Mouse (Mus musculus) lung, embryonic 16.5 days (tissue): ENCODE results near the gene Tdrd12. TPM values are rescaled to one million over a fixed set of nuclear protein-coding genes. Genes with fewer than 3 reads are reported as not detected.

Experiments used
- ATAC-seq: fragments of 200-750 bp; cut with Nextera tagmentation; 2 replicates; pipeline ENCODE4 v1.8.0; 2017; ENCODE audit warnings: low read depth, mild to moderate bottlenecking, moderate library complexity
- H3K27ac ChIP-seq: fragments of 300-500 bp; sonication (generic); 2 replicates; pipeline ENCODE4 v1.5.1; 2014; ENCODE audit warnings: mild to moderate bottlenecking, control low read depth, low read length
- H3K27me3 ChIP-seq: fragments of 300-500 bp; sonication (generic); 2 replicates; pipeline ENCODE4 v1.6.1; 2014; ENCODE audit warnings: low read depth, low read length, mixed read lengths; ENCODE audit not compliant: control insufficient read depth, insufficient read depth
- H3K36me3 ChIP-seq: fragments of 300-500 bp; sonication (generic); 2 replicates; pipeline ENCODE4 v1.6.1; 2014; ENCODE audit warnings: low read length; ENCODE audit not compliant: control insufficient read depth, insufficient read depth
- H3K4me1 ChIP-seq: fragments of 300-500 bp; sonication (generic); replicated peaks from 2 replicates; pipeline ENCODE4 v1.6.1; 2014; ENCODE audit warnings: low read length, mixed read lengths; ENCODE audit not compliant: control insufficient read depth, insufficient read depth
- H3K4me2 ChIP-seq: fragments of 300-500 bp; sonication (generic); 2 replicates; pipeline ENCODE4 v1.6.1; 2014; ENCODE audit warnings: low read depth, low read length, control low read depth
- H3K4me3 ChIP-seq: fragments of 300-500 bp; sonication (generic); 2 replicates; pipeline ENCODE4 v1.5.1; 2014; ENCODE audit warnings: mild to moderate bottlenecking, low read length, control low read depth
- H3K9ac ChIP-seq: fragments of 300-500 bp; sonication (generic); 2 replicates; pipeline ENCODE4 v1.6.1; 2014; ENCODE audit warnings: low read length, control low read depth
- H3K9me3 ChIP-seq: fragments of 300-500 bp; sonication (generic); 2 replicates; pipeline ENCODE4 v1.6.1; 2016; ENCODE audit warnings: low read length; ENCODE audit not compliant: control insufficient read depth
- WGBS: fragments of 180-500 bp; shearing (Covaris S2); extraction: QIAGEN DNeasy Blood & Tissue Kit; methylation state at CpG from one replicate; pipeline ENCODE4 v1.1.7; 2014; 5-methylcytosine and 5-hydroxymethylcytosine counted together
- polyA plus RNA-seq: library from polyadenylated mRNA; unstranded; fragments of >200 nt; fragmentation: Nextera tagmentation; extraction: Ambion mirVana; gene quantifications from 2 replicates; pipeline ENCODE4 v1.2.1, GENCODE M21; 2015

The Tdrd12 gene
- polyA plus RNA-seq, 1 experiment from 2014 or later: 0.15 TPM

DNA sequence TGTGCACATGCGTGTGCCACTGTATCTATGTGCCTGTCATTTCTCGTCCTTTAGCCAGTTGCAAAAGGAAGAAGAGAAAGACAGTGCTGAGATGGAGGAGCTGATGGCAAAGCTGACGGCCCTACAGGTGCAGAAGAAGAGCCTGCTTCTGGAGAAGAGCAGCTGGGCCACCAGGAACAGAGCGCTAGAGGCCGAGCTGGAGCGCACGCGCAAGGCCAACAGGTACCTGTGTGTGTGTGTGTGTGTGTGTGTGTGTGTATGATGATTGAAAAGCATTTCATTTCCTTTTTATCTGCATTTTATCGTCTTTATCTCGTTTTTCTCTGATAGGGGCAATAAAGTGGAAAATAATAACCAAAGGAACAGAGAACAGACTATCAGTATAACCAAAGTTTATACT lies 109.4 kb downstream of the Tdrd12 start:
- Histone ChIP-seq H3K4me2 (no peak overlapping the region), H3K9me3 (no peaks in the 10 kb centered on the region), H3K4me3 (no peak overlapping the region), H3K4me1 (no peaks in the 10 kb centered on the region), H3K27me3 (no peaks in the 10 kb centered on the region), H3K9ac (no peak overlapping the region), H3K27ac (no peak overlapping the region), H3K36me3 (peaks cover 48% of the 10 kb centered on the region)
- ATAC-seq: no peak
- 93% methylated on average over 10 of the region's 10 CpGs for WGBS

DNA sequence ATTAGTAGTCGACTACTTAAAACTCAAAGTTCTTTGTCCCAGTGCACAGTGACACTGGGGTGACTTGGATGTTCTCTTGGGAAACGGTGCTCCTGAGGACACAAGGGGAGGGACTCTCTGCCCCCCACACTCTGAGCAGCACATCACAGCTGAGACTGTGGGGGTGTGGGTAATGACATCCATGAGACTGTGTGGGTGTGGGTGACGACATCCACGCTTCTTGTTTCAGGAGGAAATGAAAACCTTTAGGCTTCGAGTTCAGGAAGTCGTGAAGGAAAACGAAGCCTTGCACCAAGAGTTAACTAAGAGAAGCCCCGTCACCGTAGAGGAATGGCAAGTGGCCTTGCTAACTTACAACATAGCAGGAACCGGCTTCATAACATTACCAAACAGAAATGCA lies 114.5 kb downstream of the Tdrd12 start:
- Histone ChIP-seq H3K4me1 (no peaks in the 10 kb centered on the region), H3K9me3 (no peaks in the 10 kb centered on the region), H3K9ac (no peak overlapping the region), H3K27me3 (no peaks in the 10 kb centered on the region), H3K4me2 (no peak overlapping the region), H3K4me3 (no peak overlapping the region), H3K36me3 (peaks cover 47% of the 10 kb centered on the region), H3K27ac (no peak overlapping the region)
- WGBS: 81% methylated on average over 10 of the region's 10 CpGs
- ATAC-seq: no peak

Other genes starting within 250 kb of the Tdrd12 start
- gene Gpatch1, start 219.3 kb downstream of the Tdrd12 start, polyA plus RNA-seq: 15.5 and 16.5 TPM in 2 replicates
- 5.9 and 6.6 TPM in 2 replicates for gene Rhpn2, start 203.6 kb downstream of the Tdrd12 start, polyA plus RNA-seq
- gene Faap24, start 140.9 kb downstream of the Tdrd12 start, polyA plus RNA-seq: 20.0 and 21.0 TPM in 2 replicates
- 54.1 and 54.4 TPM in 2 replicates for gene Cep89, start 140.7 kb downstream of the Tdrd12 start, polyA plus RNA-seq
- 0.14 and 0.31 TPM in 2 replicates for gene Slc7a9, start 88.9 kb downstream of the Tdrd12 start, polyA plus RNA-seq
- gene Nudt19, start 18.6 kb upstream of the Tdrd12 start, polyA plus RNA-seq: 41.6 and 42.1 TPM in 2 replicates
- gene Rgs9bp, start 47.8 kb upstream of the Tdrd12 start, polyA plus RNA-seq: 0.06 and 0.13 TPM in 2 replicates
- 36.2 and 36.3 TPM in 2 replicates for gene Ankrd27, start 48.5 kb upstream of the Tdrd12 start, polyA plus RNA-seq
- gene Pdcd5, start 109.8 kb upstream of the Tdrd12 start, polyA plus RNA-seq: 223 and 224 TPM in 2 replicates
- gene Dpy19l3, start 216.7 kb upstream of the Tdrd12 start, polyA plus RNA-seq: 25.1 and 33.5 TPM in 2 replicates